Mouse (Mus musculus) neural tube, embryonic 15.5 days (tissue): ENCODE results near the gene Ifit3. TPM values are rescaled to one million over a fixed set of nuclear protein-coding genes. Genes with fewer than 3 reads are reported as not detected.

Experiments used
- ATAC-seq: fragments of 200-750 bp; cut with Nextera tagmentation; 2 replicates; pipeline ENCODE4 v1.8.0; 2017; ENCODE audit warnings: mild to moderate bottlenecking, moderate TSS enrichment, moderate library complexity; ENCODE audit not compliant: low FRiP score
- H3K27ac ChIP-seq: fragments of 300-500 bp; sonication (generic); replicated peaks from 2 replicates; pipeline ENCODE4 v1.5.1; 2015; ENCODE audit warnings: mild to moderate bottlenecking, inconsistent platforms
- H3K27me3 ChIP-seq: fragments of 300-500 bp; sonication (generic); replicated peaks from 2 replicates; pipeline ENCODE4 v1.6.1; 2015; ENCODE audit warnings: inconsistent platforms
- H3K36me3 ChIP-seq: fragments of 300-500 bp; sonication (generic); 2 replicates; pipeline ENCODE4 v1.6.1; 2015; ENCODE audit warnings: inconsistent platforms
- H3K4me1 ChIP-seq: fragments of 300-500 bp; sonication (generic); 2 replicates; pipeline ENCODE4 v1.6.1; 2015; ENCODE audit warnings: inconsistent platforms
- H3K4me2 ChIP-seq: fragments of 300-500 bp; sonication (generic); 2 replicates; pipeline ENCODE4 v1.6.1; 2015; ENCODE audit warnings: inconsistent platforms, mild to moderate bottlenecking, moderate library complexity
- H3K4me3 ChIP-seq: fragments of 300-500 bp; sonication (generic); replicated peaks from 2 replicates; pipeline ENCODE4 v1.5.1; 2015; ENCODE audit warnings: mild to moderate bottlenecking, inconsistent platforms
- H3K9ac ChIP-seq: fragments of 300-500 bp; sonication (generic); replicated peaks from 2 replicates; pipeline ENCODE4 v1.6.1; 2015; ENCODE audit warnings: mild to moderate bottlenecking, inconsistent platforms
- H3K9me3 ChIP-seq: fragments of 300-500 bp; sonication (generic); replicated peaks from 2 replicates; pipeline ENCODE4 v1.6.1; 2016; ENCODE audit warnings: inconsistent platforms
- WGBS: fragments of 180-500 bp; shearing (Covaris S2); methylation state at CpG from one replicate; pipeline ENCODE4 v1.1.7; 2015; ENCODE audit warnings: mixed read lengths; 5-methylcytosine and 5-hydroxymethylcytosine counted together
- polyA plus RNA-seq: library from polyadenylated mRNA; unstranded; fragments of >200 nt; fragmentation: Nextera tagmentation; extraction: Ambion mirVana; gene quantifications from 2 replicates; pipeline ENCODE4 v1.2.1, GENCODE M21; 2015

Ifit3 gene
- polyA plus RNA-seq, 1 experiment from 2014 or later: 2.1 TPM

GRCm38 (mm10) chr19:34627496-34627895, 44.2 kb downstream of the Ifit3 start:
- no peak overlapping the region for H3K4me2 ChIP-seq
- no peak overlapping the region for H3K27ac ChIP-seq
- no peaks in the 10 kb centered on the region for H3K27me3 ChIP-seq
- no peaks in the 10 kb centered on the region for H3K36me3 ChIP-seq
- ATAC-seq: no peak
- 68% methylated on average over 2 of the region's 2 CpGs for WGBS
- no peaks in the 10 kb centered on the region for H3K9me3 ChIP-seq
- no peak overlapping the region for H3K4me3 ChIP-seq
- no peak overlapping the region for H3K9ac ChIP-seq
- no peaks in the 10 kb centered on the region for H3K4me1 ChIP-seq

GRCm38 (mm10) chr19:34631487-34631886, 48.2 kb downstream of the Ifit3 start:
- Histone ChIP-seq H3K9me3 (no peaks in the 10 kb centered on the region), H3K9ac (no peak overlapping the region), H3K4me3 (no peak overlapping the region), H3K27ac (no peak overlapping the region), H3K27me3 (no peaks in the 10 kb centered on the region), H3K36me3 (no peaks in the 10 kb centered on the region), H3K4me2 (no peak overlapping the region), H3K4me1 (no peaks in the 10 kb centered on the region)
- ATAC-seq: no peak

DNA sequence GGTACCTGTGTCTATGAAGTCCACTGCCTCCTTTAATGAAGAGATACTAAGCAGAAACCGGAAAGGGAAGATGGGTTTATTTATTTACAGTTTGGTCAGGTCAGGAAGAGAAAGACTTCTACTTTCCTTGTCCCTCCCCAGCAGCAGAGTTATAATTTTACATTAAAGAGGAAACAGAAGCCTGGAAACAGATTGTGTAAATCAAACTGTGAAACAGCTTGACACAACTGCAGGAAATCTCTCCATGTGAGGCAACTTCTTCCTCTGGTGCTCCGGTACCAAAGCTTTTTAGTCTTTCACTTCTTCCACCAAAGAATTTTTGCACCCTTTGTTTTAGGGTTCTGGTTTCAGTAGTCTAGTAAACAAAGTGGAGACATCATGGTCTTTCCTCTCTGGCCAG, 50.2 kb downstream of the Ifit3 start:
- ATAC-seq: no peak
- WGBS: 83% methylated on average over 2 of the region's 2 CpGs

GRCm38 (mm10) chr19:34636933-34637557, 53.7 kb downstream of the Ifit3 start:
- no peaks in the 10 kb centered on the region for H3K27me3 ChIP-seq
- ATAC-seq: peak; percentile 63; the same call in 1 of the 2 replicates
- H3K4me3 ChIP-seq: no peak overlapping the region
- H3K27ac ChIP-seq: no peak overlapping the region
- H3K4me2 ChIP-seq: no peak overlapping the region
- no peak overlapping the region for H3K9ac ChIP-seq
- H3K4me1 ChIP-seq: no peaks in the 10 kb centered on the region
- no peaks in the 10 kb centered on the region for H3K36me3 ChIP-seq
- WGBS: 14% methylated on average over 3 of the region's 3 CpGs
- H3K9me3 ChIP-seq: no peaks in the 10 kb centered on the region

More for the DNA sequence above, 50.2 kb downstream of the Ifit3 start:
- H3K36me3 ChIP-seq: no peaks in the 10 kb centered on the region
- no peak overlapping the region for H3K9ac ChIP-seq
- H3K27me3 ChIP-seq: no peaks in the 10 kb centered on the region
- H3K4me2 ChIP-seq: no peak overlapping the region
- H3K9me3 ChIP-seq: no peaks in the 10 kb centered on the region
- no peak overlapping the region for H3K4me3 ChIP-seq
- no peak overlapping the region for H3K27ac ChIP-seq
- no peaks in the 10 kb centered on the region for H3K4me1 ChIP-seq

Other genes with a start within 250 kb of the Ifit3 start
- 0.52 and 1.2 TPM in 2 replicates for gene Ch25h, start 108.4 kb upstream of the Ifit3 start, polyA plus RNA-seq
- gene Lipa, start 56.1 kb upstream of the Ifit3 start, polyA plus RNA-seq: 22.4 and 24.7 TPM in 2 replicates
- 6.1 and 7.5 TPM in 2 replicates for gene Ifit2, start 32.8 kb upstream of the Ifit3 start, polyA plus RNA-seq
- 1.6 and 1.7 TPM in 2 replicates for gene Ifit1bl1, start 18.4 kb downstream of the Ifit3 start, polyA plus RNA-seq
- 0.51 and 0.59 TPM in 2 replicates for gene Ifit3b, start 24.4 kb downstream of the Ifit3 start, polyA plus RNA-seq
- 0.38 and 0.41 TPM in 2 replicates for gene Ifit1bl2, start 57.2 kb downstream of the Ifit3 start, polyA plus RNA-seq
- 0.63 and 2.0 TPM in 2 replicates for gene Ifit1, start 57.3 kb downstream of the Ifit3 start, polyA plus RNA-seq
- 1.5 and 2.4 TPM in 2 replicates for gene Slc16a12, start 163.8 kb downstream of the Ifit3 start, polyA plus RNA-seq